Mouse (Mus musculus) MN1 (cell line): ENCODE results near the gene Me1.

Experiments
- DNase-seq: peaks from one replicate; pipeline ENCODE4 v3.0.0-alpha.2; 2016; ENCODE audit warnings: low spot score

The Me1 gene

GRCm38 (mm10) chr9:86534071-86534470 is 161.7 kb downstream of the Me1 start:
- no peak for DNase-seq
